ENCODE assay signal across 17 mouse cellular contexts in the genomic region with DNA sequence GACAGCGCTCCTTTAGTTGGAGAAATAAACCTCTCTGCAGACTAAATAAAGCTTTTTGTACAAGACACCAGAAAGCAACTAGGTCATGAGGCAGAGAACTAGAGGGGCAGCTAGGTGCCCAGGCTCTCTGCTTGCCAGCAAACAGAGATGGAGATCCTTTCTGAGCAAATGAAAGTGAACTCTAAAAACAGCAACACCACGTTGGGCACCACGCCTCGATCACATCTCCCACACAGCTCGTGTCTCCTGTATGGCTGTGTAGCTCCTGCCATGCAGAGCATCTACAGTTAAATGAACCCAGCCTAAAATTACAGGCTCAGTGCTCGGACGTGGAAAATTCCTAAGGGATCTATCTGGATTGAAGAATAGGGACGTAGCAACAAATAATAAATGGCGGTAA.
A peak's percentile ranks its signal among the peaks of the same experiment; 100 is the strongest.
DNase-seq lines count a peak whose midpoint lies in the region; TF ChIP-seq lines count a peak whose summit lies in the region.
"Had no signal": no experiment of that assay in that cellular context is flagged by ENCODE, and none has a peak within 500 bp of the region (broad histone marks: within the 10 kb centered on the region; RNA-seq: fewer than 3 reads in every experiment).

No protein-coding gene starts in this region.

- no peak for TF ChIP-seq CTCF in cerebellum, adult 2 months (IDR thresholded peaks at IDR 0.05; ENCODE audit: borderline replicate concordance, insufficient read depth, low read depth, low read length)

- H3K4me3 ChIP-seq in cerebellum, adult 2 months (replicated peaks; ENCODE audit: insufficient read depth, low read depth, low read length) = no peak overlapping the region
- H3K4me3 ChIP-seq: forebrain, embryonic 12.5 days; heart, embryonic 13.5 days had no signal

- H3K27me3 ChIP-seq in cerebellum, adult 2 months (ENCODE audit: control insufficient read depth, insufficient read depth, low read length) = no peaks in the 10 kb centered on the region
- H3K27me3 ChIP-seq: forebrain, embryonic 12.5 days; heart, embryonic 13.5 days had no signal

- TF ChIP-seq POLR2A in cerebellum, adult 2 months (IDR thresholded peaks at IDR 0.05; ENCODE audit: borderline replicate concordance, insufficient read depth, low read length) = no peak

- WGBS in cerebellum, adult 2 months = 40% methylated on average over 9 of the region's 9 CpGs

- H3K27ac ChIP-seq in cerebellum, adult 2 months (ENCODE audit: insufficient read depth, low read length) = peak overlapping the region; percentile 11
- H3K27ac ChIP-seq: forebrain, embryonic 12.5 days; heart, embryonic 13.5 days; hindbrain, embryonic 14.5 days had no signal

- peak; percentile 32 to 37 for DNase-seq in cerebellum, adult 2 months
- no peak for DNase-seq in cerebellum, postnatal 36 days
- DNase-seq in heart, adult 11 months = peak; percentile 91
- DNase-seq in heart, adult 8-10 months (ENCODE audit: low spot score) = no peak
- DNase-seq in left cerebral cortex, postnatal 14 days (ENCODE audit: low spot score in 2 of 2) = peak; percentile 15 to 57
- no peak for DNase-seq in left cerebral cortex, adult 11 months (ENCODE audit: low spot score)
- peak; percentile 39 for DNase-seq in induced T-regulatory cell, adult 2 months (ENCODE audit: low read depth)
- no peak for DNase-seq in urinary bladder, postnatal 36 days (ENCODE audit: low spot score in 2 of 2)
- DNase-seq: adrenal gland, adult 8-10 months; cerebellum, adult 8-10 months; embryo, embryonic 11 days; gastrocnemius, postnatal 10 days; kidney, postnatal 10 days; lung, adult 18-20 months had no signal

- H3K4me1 ChIP-seq in cerebellum, adult 2 months (ENCODE audit: control insufficient read depth, insufficient read depth, low read length) = peaks cover 9% of the 10 kb centered on the region; the same call in 1 of the 2 replicates

- intact Hi-C loops in left cerebral cortex, postnatal 14 days (cut with DNase I) = no loop called here

Comparison
In these comparisons a context has a peak if more than half of its experiments do, and no peak if none do; other contexts are left out.
1. DNase-seq: peak in cerebellum, adult 2 months (2 of 2), heart, adult 11 months (single experiment), left cerebral cortex, postnatal 14 days (2 of 2) and induced T-regulatory cell, adult 2 months (single experiment); none in cerebellum, postnatal 36 days (0 of 2), heart, adult 8-10 months (single experiment), left cerebral cortex, adult 11 months (single experiment) and urinary bladder, postnatal 36 days (0 of 2).